Mouse (Mus musculus) left cerebral cortex, adult 18-20 months (tissue): ENCODE results near the gene Hist1h2bk. TPM values are rescaled to one million over a fixed set of nuclear protein-coding genes. Genes with fewer than 3 reads are reported as not detected.
"Not testable (repeated sequence)": the region's sequence is repeated elsewhere in the genome, so short reads cannot be mapped to it uniquely, and the experiment has no call there.

ENCODE experiments used
- DNase-seq, 2 experiments: peaks; one replicate each; pipeline ENCODE4 v3.0.0; 2021 to 2022; ENCODE audit warnings: low spot score in 2 of 2, mixed read lengths in 1 of 2
- total RNA-seq, 2 experiments: library from RNA; stranded (reverse); gene quantifications; 2 replicates each; pipeline ENCODE4 v1.2.3; 2021

Hist1h2bk gene
- total RNA-seq, 2 experiments from 2014 or later = 14.5 to 16.1 TPM

DNA sequence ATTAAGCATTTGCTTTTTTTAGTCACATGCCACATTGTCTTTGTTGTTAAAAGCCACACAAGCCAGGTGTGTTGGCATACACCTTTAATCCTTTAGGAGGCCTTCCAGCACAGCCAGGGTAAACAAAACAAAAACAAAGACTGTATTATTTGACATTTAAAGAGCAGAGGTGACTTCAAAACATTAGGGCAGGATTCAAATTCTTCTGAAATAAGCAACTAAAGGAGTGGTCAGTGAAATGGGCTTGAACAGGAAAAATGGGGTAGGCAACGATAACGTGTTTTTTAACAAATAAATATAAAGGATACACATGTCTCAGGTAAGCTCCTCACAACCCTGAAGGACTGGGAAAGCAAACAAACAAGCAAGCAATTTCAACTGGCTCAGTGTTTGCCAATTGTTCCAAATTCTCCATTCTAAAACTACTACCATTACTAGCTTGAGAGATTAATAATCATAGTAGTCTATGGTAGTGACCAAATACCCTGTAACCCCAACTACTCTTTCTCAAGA, 4.3 kb downstream of the Hist1h2bk start:
- no peak for DNase-seq

DNA sequence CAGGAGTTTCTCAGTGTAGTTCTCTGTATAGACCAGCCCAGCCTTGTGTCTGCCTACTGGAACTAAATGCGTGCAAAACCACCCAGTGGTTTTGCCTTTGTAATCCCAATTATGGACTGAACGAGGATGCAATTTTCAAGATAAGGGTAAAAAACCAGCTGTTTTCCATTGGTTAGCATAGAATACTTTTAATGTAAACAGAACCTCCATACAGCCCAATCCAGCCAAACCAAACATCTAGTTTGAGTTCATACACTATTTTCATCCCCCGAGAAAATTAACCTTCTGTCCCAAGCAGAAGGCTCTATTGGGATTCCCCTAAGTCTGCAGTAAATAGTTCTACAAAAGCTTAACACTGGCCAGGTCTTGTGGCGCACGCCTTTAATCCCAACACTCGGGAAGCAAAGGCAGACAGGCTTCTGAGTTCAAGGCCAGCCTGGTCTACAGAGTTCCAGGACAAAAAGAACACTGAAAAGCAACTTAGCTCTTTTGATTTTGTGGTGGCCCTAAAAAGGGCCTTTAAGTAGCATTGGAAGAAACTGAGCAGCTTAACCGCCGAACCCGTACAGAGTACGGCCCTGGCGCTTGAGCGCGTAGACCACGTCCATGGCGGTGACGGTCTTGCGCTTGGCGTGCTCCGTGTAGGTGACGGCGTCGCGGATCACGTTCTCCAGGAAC, 4.9 kb downstream of the Hist1h2bk start:
- no peak for DNase-seq

DNA sequence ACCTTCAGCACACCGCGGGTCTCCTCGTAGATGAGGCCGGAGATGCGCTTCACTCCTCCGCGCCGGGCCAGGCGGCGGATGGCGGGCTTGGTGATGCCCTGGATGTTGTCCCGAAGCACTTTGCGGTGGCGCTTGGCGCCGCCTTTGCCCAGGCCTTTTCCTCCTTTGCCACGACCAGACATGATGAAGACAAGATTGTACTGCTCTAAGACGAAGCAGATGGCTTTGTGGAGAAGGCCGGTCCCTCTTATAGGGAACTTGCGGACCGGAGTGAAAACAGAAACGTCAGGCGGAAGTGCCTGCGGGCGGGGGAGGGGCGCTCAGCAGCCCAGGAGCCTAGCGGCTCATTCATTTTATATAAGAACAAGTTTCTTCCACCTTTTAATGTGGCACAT, 5.5 kb downstream of the Hist1h2bk start, which contains the start of gene Hist1h4i:
TSS of gene Hist1h4i (minus strand) at position 221 of the 395 bp plus-strand sequence.
- peak; percentile 94 to 98 for DNase-seq

DNA sequence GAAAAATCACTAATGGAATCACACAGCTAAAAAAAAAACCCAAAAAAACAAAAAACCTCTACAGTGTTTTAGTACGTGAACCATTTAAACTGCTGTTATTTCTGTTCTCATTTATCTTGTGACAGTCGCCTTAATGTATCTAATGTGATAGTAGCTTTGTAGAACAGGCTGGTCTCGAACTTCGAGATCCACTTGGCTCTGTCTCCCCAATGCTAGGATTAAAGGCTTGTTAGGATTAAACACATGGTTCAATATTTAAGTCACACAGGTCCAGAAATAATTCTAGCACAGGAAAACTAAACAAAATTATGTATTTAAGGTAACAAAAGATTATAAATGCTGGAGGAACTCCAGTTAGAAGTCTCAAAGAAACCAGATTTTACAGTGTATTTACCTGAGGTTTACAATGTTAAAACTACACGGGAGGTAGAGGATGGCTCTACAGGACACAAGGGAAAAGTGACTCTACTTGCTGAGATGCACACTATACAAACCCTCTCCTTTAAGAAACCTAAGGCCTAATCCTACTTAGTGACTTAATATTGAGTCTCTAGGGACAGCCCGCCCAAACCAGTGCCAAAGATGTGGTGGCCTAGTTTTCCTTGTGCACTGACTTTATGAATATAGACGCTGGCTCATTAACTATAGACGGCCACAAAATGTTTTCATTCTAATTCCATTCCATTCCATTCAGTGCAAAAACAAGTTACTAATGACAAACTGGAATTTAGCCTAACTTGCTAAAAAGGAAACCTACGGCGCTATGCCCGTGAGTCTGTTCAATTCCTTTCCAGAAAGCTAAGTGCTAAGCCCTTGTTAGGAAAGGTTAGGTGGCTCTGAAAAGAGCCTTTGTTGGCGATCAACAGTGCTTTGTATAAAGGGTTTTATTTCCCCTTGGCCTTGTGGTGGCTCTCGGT, 6.2 kb downstream of the Hist1h2bk start:
- no peak for DNase-seq

DNA sequence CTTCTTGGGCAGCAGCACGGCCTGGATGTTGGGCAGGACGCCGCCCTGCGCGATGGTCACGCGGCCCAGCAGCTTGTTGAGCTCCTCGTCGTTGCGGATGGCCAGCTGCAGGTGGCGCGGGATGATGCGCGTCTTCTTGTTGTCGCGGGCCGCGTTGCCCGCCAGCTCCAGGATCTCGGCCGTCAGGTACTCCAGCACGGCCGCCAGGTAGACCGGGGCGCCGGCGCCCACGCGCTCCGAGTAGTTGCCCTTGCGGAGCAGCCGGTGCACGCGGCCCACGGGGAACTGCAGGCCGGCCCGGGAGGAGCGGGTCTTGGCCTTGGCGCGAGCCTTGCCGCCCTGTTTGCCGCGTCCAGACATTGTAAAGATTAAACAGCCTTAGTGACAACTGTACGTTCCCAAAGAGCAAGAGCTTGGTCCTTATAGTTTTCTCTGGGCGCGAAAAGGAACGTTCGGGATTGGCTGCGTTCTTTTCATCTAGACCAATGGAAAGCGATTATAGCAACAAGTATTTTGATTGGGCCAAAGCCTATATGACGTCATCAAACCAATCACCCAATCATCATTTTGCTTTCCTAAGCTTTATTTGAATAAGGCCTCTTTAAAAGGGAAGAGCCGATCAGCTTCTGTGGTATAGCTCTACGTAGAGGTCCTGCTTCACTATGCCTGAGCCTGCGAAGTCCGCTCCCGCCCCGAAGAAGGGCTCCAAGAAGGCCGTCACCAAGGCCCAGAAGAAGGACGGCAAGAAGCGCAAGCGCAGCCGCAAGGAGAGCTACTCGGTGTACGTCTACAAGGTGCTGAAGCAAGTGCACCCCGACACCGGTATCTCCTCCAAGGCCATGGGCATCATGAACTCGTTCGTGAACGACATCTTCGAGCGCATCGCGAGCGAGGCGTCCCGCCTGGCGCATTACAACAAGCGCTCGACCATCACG, 7.2 kb downstream of the Hist1h2bk start, which contains the start of the genes Hist1h2ag and Hist1h2bj:
TSS of gene Hist1h2ag (minus strand) at position 377 of the 935 bp plus-strand sequence.
TSS of gene Hist1h2bj (plus strand) at position 647 of the 935 bp plus-strand sequence.
- DNase-seq = peak; percentile 74 to 86

DNA sequence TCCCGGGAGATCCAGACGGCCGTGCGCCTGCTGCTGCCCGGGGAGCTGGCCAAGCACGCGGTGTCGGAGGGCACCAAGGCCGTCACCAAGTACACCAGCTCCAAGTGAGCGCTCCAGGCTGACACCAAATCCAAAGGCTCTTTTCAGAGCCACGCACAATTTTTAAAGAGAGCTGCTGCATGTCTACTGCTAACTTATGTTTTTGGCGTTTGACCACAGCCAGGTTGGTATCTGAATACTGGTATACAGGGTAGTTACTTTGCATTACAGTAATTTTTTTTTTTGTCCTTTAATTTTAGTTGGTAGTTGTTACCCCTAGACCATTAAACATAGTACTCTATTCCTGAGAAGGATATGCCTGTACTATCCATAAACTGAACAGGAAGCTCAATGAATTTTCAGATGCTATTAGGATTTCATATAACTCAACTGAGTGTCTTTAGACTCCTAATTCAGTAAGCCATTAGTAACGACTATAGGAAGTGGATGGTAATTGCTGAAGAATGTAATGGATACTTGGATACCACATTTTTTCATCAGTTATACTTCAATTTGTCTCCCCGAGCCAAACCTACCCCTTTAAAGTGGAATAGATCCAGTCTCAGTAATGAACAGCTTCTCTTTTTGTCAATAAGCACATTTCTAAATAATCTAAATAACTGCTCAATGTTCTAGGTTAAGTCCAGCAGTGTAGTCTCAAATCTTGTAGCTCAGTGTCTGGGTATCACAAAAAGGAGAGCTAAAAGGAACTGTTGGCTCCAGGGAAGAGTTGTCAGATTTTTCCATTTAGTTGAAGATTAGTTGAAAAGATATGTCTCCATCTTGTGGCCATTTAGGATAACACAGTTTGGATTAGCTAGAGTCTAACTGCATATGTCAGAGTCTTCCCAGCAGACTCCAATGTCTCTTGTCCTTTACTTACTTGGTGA, 8.1 kb downstream of the Hist1h2bk start:
- DNase-seq = no peak

DNA sequence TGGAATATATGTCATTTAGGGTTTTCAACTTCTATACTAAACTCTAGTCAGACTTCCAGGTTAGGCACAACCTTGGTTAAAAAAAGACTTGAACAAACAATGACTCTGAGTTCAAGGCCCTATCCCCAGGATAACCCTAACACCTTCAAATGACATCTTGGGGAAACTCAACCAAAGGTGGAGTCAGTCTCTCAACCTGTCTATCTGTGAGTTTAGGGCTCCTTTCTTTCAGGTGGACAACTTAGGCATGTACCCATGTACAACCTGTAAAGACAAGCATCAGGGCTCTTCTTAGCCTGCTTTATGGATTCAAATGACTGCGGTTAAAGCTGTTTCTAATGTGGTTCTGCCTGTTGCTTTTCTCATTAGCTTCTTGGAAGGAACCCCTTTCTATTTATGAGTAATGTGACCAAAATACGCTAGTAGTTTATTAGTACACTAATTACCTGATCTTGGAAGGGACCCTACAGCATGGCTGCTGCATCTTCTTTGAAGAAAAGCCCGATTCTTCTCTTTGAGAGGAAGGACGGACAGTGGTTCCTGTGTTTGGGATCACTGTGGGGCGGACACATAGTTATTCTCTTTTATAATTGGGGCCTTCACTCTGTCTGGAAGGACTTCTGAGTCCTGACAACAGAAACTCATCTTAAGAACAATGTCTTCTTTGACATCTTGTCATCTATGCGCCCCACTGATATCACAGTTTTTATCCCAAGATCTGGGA, 8.9 kb downstream of the Hist1h2bk start:
- no peak for DNase-seq

DNA sequence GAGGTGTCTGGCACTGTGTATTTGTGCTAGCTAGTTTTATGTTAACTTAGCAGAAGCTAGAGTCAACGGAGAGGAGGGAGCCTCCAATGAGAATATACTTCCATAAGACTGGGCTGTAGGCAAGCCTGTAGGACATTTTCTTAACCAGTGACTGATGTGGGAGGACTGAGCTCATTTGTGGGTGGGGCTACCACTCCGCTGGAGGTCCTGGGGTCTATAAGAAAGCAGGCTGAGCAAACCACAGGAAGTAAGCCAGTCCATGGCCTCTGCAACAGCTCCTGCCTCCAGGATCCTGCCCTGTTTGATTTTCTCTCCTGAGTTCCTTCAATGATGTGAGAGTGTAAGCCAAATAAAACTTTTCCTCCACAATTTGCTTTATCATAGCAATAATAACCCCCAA, 9.6 kb downstream of the Hist1h2bk start:
- no peak for DNase-seq

DNA sequence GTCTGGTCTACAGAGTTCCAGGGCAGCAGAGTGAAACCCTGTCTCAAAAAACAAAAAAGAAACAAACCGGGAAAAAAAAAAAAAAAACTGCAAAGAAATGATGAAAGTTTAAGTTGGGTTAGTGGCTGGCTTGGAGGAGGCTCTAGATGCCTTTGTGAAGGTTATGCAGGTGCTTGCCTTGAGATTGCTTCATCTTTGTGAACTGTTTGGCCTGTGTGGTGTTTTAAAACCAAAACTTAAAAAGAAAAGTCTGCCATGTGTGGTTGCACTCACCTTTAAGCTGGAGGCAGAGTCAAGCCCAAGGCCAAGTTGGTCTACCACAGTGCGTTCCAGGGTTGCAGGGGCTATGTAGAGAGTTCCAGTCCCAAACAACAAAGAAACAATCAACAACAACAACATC, 13.4 kb downstream of the Hist1h2bk start:
- DNase-seq = no peak

DNA sequence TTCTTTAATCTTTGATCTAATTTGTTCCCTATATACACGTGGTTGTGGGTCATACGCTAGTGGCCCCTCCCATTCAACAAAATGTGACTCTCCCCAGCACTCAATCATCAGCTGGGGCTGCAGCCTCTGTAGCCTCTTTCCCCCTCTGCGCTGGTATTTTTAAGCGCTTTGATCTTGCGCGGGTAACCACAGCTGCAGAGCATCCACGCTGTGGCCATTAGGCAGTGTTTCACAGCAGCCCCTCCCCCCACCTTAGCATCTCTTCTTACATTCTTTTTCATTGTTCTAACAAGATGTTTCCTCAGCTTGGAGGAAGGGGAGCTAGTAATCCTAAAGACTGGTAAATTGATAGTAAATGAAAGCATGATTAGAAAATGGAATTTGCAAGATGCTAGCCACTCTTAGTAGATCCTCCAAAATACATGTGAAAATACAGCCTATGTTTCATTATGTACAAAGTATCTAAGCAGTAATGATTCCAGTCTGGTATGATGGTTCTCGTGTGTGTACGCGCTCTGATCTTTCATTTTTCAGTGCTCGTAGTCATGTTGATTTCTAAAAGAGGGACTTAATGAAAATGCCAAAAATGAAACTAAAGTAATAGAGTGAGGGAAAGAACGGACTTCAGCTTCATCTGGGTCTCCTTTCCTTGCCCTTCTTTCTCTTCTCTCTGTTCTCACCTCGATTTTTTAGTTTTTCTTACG, 14.2 kb downstream of the Hist1h2bk start:
- DNase-seq = no peak

DNA sequence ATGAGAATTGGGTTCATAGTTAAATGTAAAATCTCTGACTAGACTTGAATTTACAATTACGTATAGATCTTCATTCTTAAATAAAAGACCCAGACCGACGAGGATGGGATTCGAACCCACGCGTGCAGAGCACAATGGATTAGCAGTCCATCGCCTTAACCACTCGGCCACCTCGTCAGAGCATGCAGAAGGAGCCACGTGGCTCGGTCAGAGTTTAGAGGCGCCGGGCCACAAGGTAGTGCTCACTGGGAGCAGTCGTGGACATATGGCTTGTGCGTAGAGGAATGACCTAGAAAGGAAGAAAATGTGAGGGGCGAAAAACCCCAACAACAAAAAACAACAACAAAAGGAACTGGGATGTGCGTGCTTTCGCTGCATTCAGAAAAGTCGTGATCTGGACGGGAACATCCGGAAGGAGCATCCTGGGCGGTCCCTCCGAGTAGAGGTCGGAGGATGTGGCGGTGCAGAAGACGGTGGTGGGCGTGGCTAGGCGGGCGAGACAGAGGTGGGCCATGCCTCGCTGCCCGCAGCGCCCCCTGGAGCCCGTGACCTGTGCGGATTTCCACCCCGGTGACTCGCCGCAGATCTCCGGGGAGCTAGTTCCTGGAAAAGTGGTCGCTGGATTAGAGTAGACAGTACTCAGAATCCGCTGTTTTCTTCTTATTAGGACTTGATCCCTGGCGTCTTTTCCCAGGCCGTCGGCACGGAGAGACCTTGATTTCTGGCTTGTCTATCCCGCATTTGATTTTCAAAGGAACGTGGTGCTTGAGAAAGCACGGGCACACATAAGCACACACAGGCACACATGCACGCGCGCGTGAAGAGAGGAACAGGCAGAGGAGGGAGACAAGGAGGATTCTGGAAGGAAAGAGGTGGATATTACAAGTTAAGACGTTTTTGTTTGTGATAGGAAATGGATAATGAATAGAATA, 15.2 kb downstream of the Hist1h2bk start:
- peak; percentile 84 to 92 for DNase-seq

DNA sequence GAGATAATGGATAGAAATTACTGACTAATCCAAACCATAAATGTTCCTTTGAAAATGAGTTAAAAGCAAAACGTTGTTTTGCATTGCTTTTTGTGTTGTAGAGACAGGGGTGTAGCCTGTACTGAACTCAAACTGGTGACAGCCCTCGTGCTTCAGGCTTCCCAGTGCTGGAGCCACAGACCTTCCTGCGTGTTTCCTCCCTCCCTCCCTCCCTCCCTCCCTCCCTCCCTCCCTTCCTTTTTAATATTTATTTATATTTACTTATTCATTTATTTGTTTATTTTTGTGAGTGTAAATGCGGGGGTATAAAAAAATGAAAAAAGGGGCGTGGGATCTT, 15.8 kb downstream of the Hist1h2bk start:
- DNase-seq = no peak

DNA sequence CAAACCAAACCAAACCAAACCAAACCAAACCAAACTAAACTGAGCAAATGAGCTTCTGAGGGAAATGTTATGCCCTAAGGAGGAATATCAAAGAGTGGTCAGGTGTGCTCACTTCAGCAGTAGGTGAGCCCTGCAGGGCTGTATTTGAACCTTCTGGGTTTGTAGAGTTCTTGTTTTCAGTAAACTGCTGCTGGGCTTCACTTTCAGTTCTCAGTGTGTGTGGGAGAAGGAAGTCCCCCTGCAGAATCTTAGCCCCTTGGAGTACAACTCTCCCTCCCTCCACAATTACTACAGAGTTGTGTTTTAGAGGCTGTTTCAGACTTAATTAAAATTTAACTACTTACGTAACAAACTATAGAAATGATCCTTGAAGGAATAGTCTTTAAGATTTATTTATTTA, 18.1 kb downstream of the Hist1h2bk start:
- DNase-seq = no peak

DNA sequence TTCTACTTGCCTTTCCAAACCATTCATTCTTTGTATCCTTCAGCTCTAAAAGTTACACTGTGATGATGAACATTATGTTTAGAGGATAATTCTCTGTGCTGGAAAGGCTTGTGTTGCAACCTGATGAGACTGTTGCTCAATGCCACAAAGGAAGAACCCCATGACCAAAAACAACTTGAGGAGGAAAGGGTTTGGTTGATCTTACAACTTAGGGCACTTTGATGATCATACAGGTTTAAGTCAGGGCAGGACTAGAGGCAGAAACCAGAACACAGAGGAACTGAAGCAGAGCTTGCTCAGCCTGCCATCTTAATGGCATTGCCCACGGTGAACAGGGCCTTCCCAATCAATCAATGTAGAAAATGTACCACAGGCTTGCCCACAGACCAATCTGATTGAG, 25.8 kb downstream of the Hist1h2bk start:
- DNase-seq = no peak

DNA sequence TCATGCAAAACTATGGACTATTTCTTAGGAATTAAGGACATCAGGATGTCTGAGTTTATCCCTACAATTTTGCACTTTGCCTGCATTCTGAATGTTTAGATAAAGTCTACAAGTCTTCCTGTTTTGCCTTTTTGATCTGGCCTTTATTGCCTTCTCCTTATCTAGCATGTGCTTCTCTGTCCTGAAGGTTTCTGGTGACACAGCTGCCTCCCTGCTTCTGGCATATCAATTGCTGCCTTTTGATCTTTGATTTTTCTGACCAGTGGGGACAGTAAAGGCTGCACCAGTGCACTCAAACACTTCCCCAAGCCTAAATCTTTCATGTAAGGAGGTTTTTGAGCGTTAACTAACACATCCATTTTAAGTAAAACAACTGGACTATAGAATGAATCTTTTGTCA, 27.8 kb downstream of the Hist1h2bk start:
- no peak for DNase-seq

DNA sequence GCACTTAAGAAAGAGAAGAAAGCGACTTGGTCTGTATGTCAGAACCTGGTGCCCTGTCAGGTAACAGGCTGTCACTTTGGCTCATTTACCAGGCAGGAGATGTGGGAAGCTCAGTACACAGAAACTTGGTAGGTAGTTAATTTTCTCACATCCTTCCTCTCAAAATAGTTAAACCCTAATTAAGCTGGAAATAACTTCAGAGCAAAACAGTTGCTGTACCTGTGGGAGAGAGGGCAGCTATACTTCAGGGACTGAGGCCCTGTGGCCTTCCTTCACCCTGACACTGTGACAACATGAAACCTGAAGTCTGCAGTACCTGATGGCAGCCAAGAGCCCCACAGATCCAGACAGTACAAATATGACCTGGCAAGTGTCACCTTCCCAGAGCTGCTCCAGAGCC, 48.5 kb downstream of the Hist1h2bk start, which contains the start of gene Vmn1r188:
TSS of gene Vmn1r188 (plus strand) at position 301 of the 400 bp plus-strand sequence.
- not testable (repeated sequence) for DNase-seq
